Mouse (Mus musculus): ENCODE results near the gene Slc41a1.

GRCm38 (mm10) chr1:131886641-131887040 is 59.3 kb downstream of the Slc41a1 start:
- TF ChIP-seq CTCF (IDR thresholded peaks at IDR 0.05; ENCODE audit: borderline replicate concordance, control insufficient read depth, extremely low read depth, insufficient read depth, low read length, poor library complexity) (no peak), POLR2A (IDR thresholded peaks at IDR 0.05; ENCODE audit: control insufficient read depth, extremely low read depth, insufficient read depth, low read length, poor library complexity) (no peak)

All from thymus, adult 2 months (tissue).